Mouse (Mus musculus) MEL (cell line): ENCODE results near the gene Reg3b. TPM values are rescaled to one million over a fixed set of nuclear protein-coding genes. Genes with fewer than 3 reads are reported as not detected.

ENCODE experiments used
- DNase-seq: peaks from one replicate; pipeline ENCODE4 v3.0.0; 2011; ENCODE audit warnings: low read depth, low spot score
- H3K27ac ChIP-seq: 2 replicates; pipeline ENCODE4 v1.5.1; 2012; ENCODE audit warnings: low read depth, mild to moderate bottlenecking, control low read depth, low read length, moderate library complexity; ENCODE audit not compliant: control insufficient read depth
- H3K27me3 ChIP-seq, 2 experiments: fragments of 150-350 bp in 1 of 2; sonication (generic) in 1 of 2; 2 replicates each; pipeline ENCODE4 v1.6.1; 2012; ENCODE audit warnings: low read length in 2 of 2, mild to moderate bottlenecking in 2 of 2, improper control_type of control experiment in 1 of 2, moderate library complexity in 1 of 2; ENCODE audit not compliant: insufficient read depth in 2 of 2, control insufficient read depth in 1 of 2
- H3K36me3 ChIP-seq, 2 experiments: 2 replicates each; pipeline ENCODE4 v1.6.1; 2012 to 2014; ENCODE audit warnings: low read length in 2 of 2, improper control_type of control experiment in 1 of 2, inconsistent platforms in 1 of 2, mild to moderate bottlenecking in 1 of 2; ENCODE audit not compliant: insufficient read depth in 2 of 2, control insufficient read depth in 1 of 2
- H3K4me1 ChIP-seq, 2 experiments: fragments of 150-350 bp in 1 of 2; sonication (generic) in 1 of 2; 2 replicates each; pipeline ENCODE4 v1.6.1; 2012; ENCODE audit warnings: low read length in 2 of 2, improper control_type of control experiment in 1 of 2, mild to moderate bottlenecking in 1 of 2; ENCODE audit not compliant: insufficient read depth in 2 of 2, control insufficient read depth in 1 of 2
- H3K4me3 ChIP-seq, 2 experiments: fragments of 150-350 bp in 1 of 2; sonication (generic) in 1 of 2; 2 replicates each; pipeline ENCODE4 v1.5.1; 2012; ENCODE audit warnings: low read depth in 2 of 2, low read length in 2 of 2, mild to moderate bottlenecking in 2 of 2, moderate library complexity in 2 of 2, control low read depth in 1 of 2, improper control_type of control experiment in 1 of 2; ENCODE audit not compliant: control insufficient read depth in 1 of 2, insufficient read depth in 1 of 2
- H3K79me2 ChIP-seq: 2 replicates; pipeline ENCODE4 v1.6.1; 2012; ENCODE audit warnings: mild to moderate bottlenecking, low read length, moderate library complexity; ENCODE audit not compliant: control insufficient read depth, poor library complexity, insufficient read depth
- H3K9ac ChIP-seq: 2 replicates; pipeline ENCODE4 v1.6.1; 2012; ENCODE audit warnings: low read depth, mild to moderate bottlenecking, control low read depth, low read length, moderate library complexity; ENCODE audit not compliant: control insufficient read depth, poor library complexity, severe bottlenecking
- H3K9me3 ChIP-seq: fragments of 150-350 bp; sonication (generic); replicated peaks from 2 replicates; pipeline ENCODE4 v1.6.1; 2012; ENCODE audit warnings: mild to moderate bottlenecking, low read length, improper control_type of control experiment, moderate library complexity; ENCODE audit not compliant: insufficient read depth
- CHD1 ChIP-seq: IDR thresholded peaks from 2 replicates; pipeline ENCODE4 v1.6.1; 2012; ENCODE audit warnings: low read depth, mild to moderate bottlenecking, inconsistent platforms, low read length, improper control_type of control experiment
- CHD2 ChIP-seq: IDR thresholded peaks from 2 replicates; pipeline ENCODE4 v1.6.1; 2011; ENCODE audit warnings: low read length, improper control_type of control experiment
- CTCF ChIP-seq, 3 experiments: IDR thresholded peaks in 2 of 3; conservative IDR thresholded peaks in 1 of 3; 2 replicates each; pipeline ENCODE4 v1.5.1; 2011 to 2012; ENCODE audit warnings: low read length in 3 of 3, low read depth in 2 of 3, mild to moderate bottlenecking in 2 of 3, improper control_type of control experiment in 1 of 3, inconsistent platforms in 1 of 3, mixed read lengths in 1 of 3, moderate library complexity in 1 of 3; ENCODE audit not compliant: control insufficient read depth in 1 of 3, insufficient read depth in 1 of 3, poor library complexity in 1 of 3, severe bottlenecking in 1 of 3
- ELF1 ChIP-seq: IDR thresholded peaks from 2 replicates; pipeline ENCODE4 v1.6.1; 2014; ENCODE audit warnings: low read depth, mild to moderate bottlenecking, inconsistent platforms, low read length, improper control_type of control experiment, moderate library complexity
- EP300 ChIP-seq, 2 experiments: IDR thresholded peaks; 2 replicates each; pipeline ENCODE4 v1.6.1; 2011; ENCODE audit warnings: improper control_type of control experiment in 2 of 2, low read length in 2 of 2, low read depth in 1 of 2, mild to moderate bottlenecking in 1 of 2
- ETS1 ChIP-seq: IDR thresholded peaks from 2 replicates; pipeline ENCODE4 v1.6.1; 2012; ENCODE audit warnings: low read depth, mild to moderate bottlenecking, inconsistent platforms, low read length, improper control_type of control experiment, moderate library complexity
- HCFC1 ChIP-seq: IDR thresholded peaks from 2 replicates; pipeline ENCODE4 v1.6.1; 2012; ENCODE audit warnings: low read depth, mild to moderate bottlenecking, inconsistent platforms, low read length, improper control_type of control experiment, moderate library complexity
- JUND ChIP-seq: IDR thresholded peaks from 2 replicates; pipeline ENCODE4 v1.6.1; 2011; ENCODE audit warnings: low read depth, mild to moderate bottlenecking, improper control_type of control experiment, low read length
- KAT2A ChIP-seq: conservative IDR thresholded peaks from 2 replicates; pipeline ENCODE4 v1.6.1; 2012; ENCODE audit warnings: low read depth, low read length, improper control_type of control experiment, inconsistent platforms
- MAFK ChIP-seq: IDR thresholded peaks from 2 replicates; pipeline ENCODE4 v1.6.1; 2011; ENCODE audit warnings: low read depth, mild to moderate bottlenecking, low read length, improper control_type of control experiment, borderline replicate concordance
- MAZ ChIP-seq: IDR thresholded peaks from 2 replicates; pipeline ENCODE4 v1.6.1; 2012; ENCODE audit warnings: low read depth, mild to moderate bottlenecking, inconsistent platforms, low read length, improper control_type of control experiment
- MYC ChIP-seq: IDR thresholded peaks from 2 replicates; pipeline ENCODE4 v1.6.1; 2011; ENCODE audit warnings: low read depth, mild to moderate bottlenecking, low read length, improper control_type of control experiment, moderate library complexity
- NELFE ChIP-seq: IDR thresholded peaks from 2 replicates; pipeline ENCODE4 v1.6.1; 2011; ENCODE audit warnings: low read depth, low read length, improper control_type of control experiment
- POLR2A ChIP-seq, 2 experiments: IDR thresholded peaks; 2 replicates each; pipeline ENCODE4 v1.6.1; 2011 to 2012; ENCODE audit warnings: low read length in 2 of 2, mild to moderate bottlenecking in 2 of 2, control low read depth in 1 of 2, improper control_type of control experiment in 1 of 2, low read depth in 1 of 2, moderate library complexity in 1 of 2; ENCODE audit not compliant: control insufficient read depth in 1 of 2, insufficient read depth in 1 of 2, poor library complexity in 1 of 2
- POLR2AphosphoS2 ChIP-seq: IDR thresholded peaks from 2 replicates; pipeline ENCODE4 v1.6.1; 2011; ENCODE audit warnings: low read length, improper control_type of control experiment
- POLR2AphosphoS5 ChIP-seq: IDR thresholded peaks from 2 replicates; pipeline ENCODE4 v1.6.1; 2012; ENCODE audit warnings: low read depth, borderline replicate concordance, mild to moderate bottlenecking, inconsistent platforms, low read length, moderate library complexity, mixed read lengths
- RAD21 ChIP-seq: IDR thresholded peaks from 2 replicates; pipeline ENCODE4 v1.6.1; 2011; ENCODE audit warnings: mild to moderate bottlenecking, low read depth, low read length, improper control_type of control experiment
- RCOR1 ChIP-seq: IDR thresholded peaks from 2 replicates; pipeline ENCODE4 v1.6.1; 2012; ENCODE audit warnings: low read depth, mild to moderate bottlenecking, inconsistent platforms, low read length, improper control_type of control experiment
- SIN3A ChIP-seq: IDR thresholded peaks from 2 replicates; pipeline ENCODE4 v1.6.1; 2012; ENCODE audit warnings: low read length, improper control_type of control experiment, inconsistent platforms
- polyA plus RNA-seq, 2 experiments: library from polyadenylated mRNA; stranded (reverse) in 1 of 2; unstranded in 1 of 2; fragments of >175 nt in 1 of 2; fragments of >200 nt in 1 of 2; gene quantifications; 2 replicates each; pipeline versions ENCODE4 v1.2.1 to v1.2.4; 2012; ENCODE audit warnings: low replicate concordance in 2 of 2, low read depth in 1 of 2; ENCODE audit not compliant: insufficient read length in 2 of 2, insufficient read depth in 1 of 2, missing spikeins in 1 of 2
- total RNA-seq: library from RNA; depleted of rRNA; stranded (reverse); fragments of 300-350 nt; gene quantifications from 2 replicates; pipeline ENCODE4 v1.2.3, GENCODE M21; 2012

Gene Reg3b
- total and polyA plus RNA-seq, 3 experiments, result not detected

DNA sequence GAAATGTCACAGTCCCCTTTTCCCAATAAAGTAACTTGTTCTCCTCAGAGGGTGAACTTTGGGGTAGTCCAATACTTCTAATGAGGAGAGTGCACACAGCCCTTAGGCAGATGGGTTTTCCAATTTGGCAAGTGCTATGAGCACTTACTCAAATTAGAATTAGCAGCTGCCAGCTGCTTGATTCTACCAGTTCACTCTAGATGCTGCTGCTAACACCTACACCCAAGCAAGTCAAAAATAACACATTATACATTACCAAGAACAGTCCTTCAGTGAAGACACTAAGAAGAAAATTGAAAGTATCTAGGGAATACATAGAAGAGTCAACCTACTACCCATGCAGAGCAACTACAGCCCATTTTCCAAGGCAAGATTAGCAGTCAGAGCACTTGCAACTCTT, 30.2 kb upstream of the Reg3b start:
- H3K4me3 ChIP-seq, result no peak overlapping the region
- no peak for TF ChIP-seq NELFE
- no peak for TF ChIP-seq CHD2
- TF ChIP-seq MYC, result no peak
- TF ChIP-seq SIN3A, result no peak
- TF ChIP-seq RAD21, result no peak
- TF ChIP-seq CTCF (IDR thresholded peaks at IDR 0.05 in 2 of 3, conservative IDR thresholded peaks at IDR 0.05 in 1 of 3; ENCODE audit: control insufficient read depth in 1 of 3, insufficient read depth in 1 of 3, low read depth in 2 of 3, low read length in 3 of 3, poor library complexity in 1 of 3, severe bottlenecking in 1 of 3), result no peak
- TF ChIP-seq ELF1, result no peak
- no peak for TF ChIP-seq CHD1
- TF ChIP-seq POLR2AphosphoS2, result no peak
- no peak for TF ChIP-seq MAFK
- no peak for TF ChIP-seq POLR2A (IDR thresholded peaks at IDR 0.05; ENCODE audit: control insufficient read depth in 1 of 2, insufficient read depth in 1 of 2, low read depth in 1 of 2, low read length in 2 of 2, poor library complexity in 1 of 2)
- no peak for TF ChIP-seq RCOR1
- no peak for TF ChIP-seq JUND
- no peak for TF ChIP-seq POLR2AphosphoS5
- no peak for TF ChIP-seq ETS1
- no peak for TF ChIP-seq HCFC1
- no peak for TF ChIP-seq EP300 (IDR thresholded peaks at IDR 0.05; ENCODE audit: low read depth in 1 of 2, low read length in 2 of 2)
- H3K4me1 ChIP-seq, result no peaks in the 10 kb centered on the region
- no peak overlapping the region for H3K9ac ChIP-seq
- H3K9me3 ChIP-seq, result no peaks in the 10 kb centered on the region
- no peak overlapping the region for H3K27ac ChIP-seq
- DNase-seq, result no peak
- no peaks in the 10 kb centered on the region for H3K79me2 ChIP-seq
- H3K36me3 ChIP-seq, result no peaks in the 10 kb centered on the region
- H3K27me3 ChIP-seq, result no peaks in the 10 kb centered on the region

DNA sequence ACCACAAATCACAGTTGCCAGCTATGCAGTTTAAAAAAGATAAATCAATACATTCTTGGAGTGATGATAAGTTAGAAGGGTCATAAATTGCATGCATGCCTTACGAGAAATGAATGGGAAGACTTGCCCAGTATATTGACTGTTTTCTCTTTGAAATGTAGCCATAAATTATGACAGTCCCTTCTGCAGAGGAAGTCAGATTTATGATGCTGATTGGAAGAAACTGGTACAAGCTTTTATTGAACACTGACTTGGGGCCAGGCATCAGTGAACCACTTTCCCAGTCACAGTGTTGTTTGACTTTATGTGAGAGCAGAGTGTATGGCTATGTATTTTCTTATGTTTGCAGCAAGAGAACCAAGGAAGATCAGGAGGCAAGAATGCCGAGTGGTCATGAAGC, 28.8 kb upstream of the Reg3b start:
- no peaks in the 10 kb centered on the region for H3K4me1 ChIP-seq
- H3K79me2 ChIP-seq, result no peaks in the 10 kb centered on the region
- no peak overlapping the region for H3K9ac ChIP-seq
- no peak for DNase-seq
- no peaks in the 10 kb centered on the region for H3K36me3 ChIP-seq
- H3K27ac ChIP-seq, result no peak overlapping the region
- H3K4me3 ChIP-seq, result no peak overlapping the region
- no peaks in the 10 kb centered on the region for H3K27me3 ChIP-seq
- H3K9me3 ChIP-seq, result no peaks in the 10 kb centered on the region
- TF ChIP-seq KAT2A, result no peak
- no peak for TF ChIP-seq MAZ
- no peak for TF ChIP-seq POLR2A (IDR thresholded peaks at IDR 0.05; ENCODE audit: control insufficient read depth in 1 of 2, insufficient read depth in 1 of 2, low read depth in 1 of 2, low read length in 2 of 2, poor library complexity in 1 of 2)
